Mouse (Mus musculus) brain, embryonic 14.5 days (tissue): Measurements from ENCODE around the gene Uxs1. TPM values are rescaled to one million over a fixed set of nuclear protein-coding genes. Genes with fewer than 3 reads are reported as not detected.

Experiments
- DNase-seq: peaks from one replicate; pipeline ENCODE4 v3.0.0-alpha.2; 2011; ENCODE audit warnings: low read depth
- CTCF ChIP-seq: fragments of 200-500 bp; IDR thresholded peaks from 2 replicates; pipeline ENCODE4 v1.5.1; 2012; ENCODE audit warnings: inconsistent platforms, mild to moderate bottlenecking, moderate library complexity, borderline replicate concordance; ENCODE audit not compliant: insufficient read depth, insufficient read length; ENCODE audit errors: extremely low read depth
- POLR2A ChIP-seq: fragments of 200-500 bp; IDR thresholded peaks from 2 replicates; pipeline ENCODE4 v1.6.1; 2012; ENCODE audit warnings: mild to moderate bottlenecking, inconsistent platforms, borderline replicate concordance; ENCODE audit not compliant: poor library complexity, insufficient read depth, insufficient read length, severe bottlenecking; ENCODE audit errors: extremely low read depth
- polyA plus RNA-seq: library from polyadenylated mRNA; depleted of rRNA; stranded (reverse); fragments of >200 nt; gene quantifications from 2 replicates; pipeline ENCODE4 v1.2.3, GENCODE M21; 2012

Gene Uxs1
- polyA plus RNA-seq, 1 experiment, result 21.3 TPM

DNA sequence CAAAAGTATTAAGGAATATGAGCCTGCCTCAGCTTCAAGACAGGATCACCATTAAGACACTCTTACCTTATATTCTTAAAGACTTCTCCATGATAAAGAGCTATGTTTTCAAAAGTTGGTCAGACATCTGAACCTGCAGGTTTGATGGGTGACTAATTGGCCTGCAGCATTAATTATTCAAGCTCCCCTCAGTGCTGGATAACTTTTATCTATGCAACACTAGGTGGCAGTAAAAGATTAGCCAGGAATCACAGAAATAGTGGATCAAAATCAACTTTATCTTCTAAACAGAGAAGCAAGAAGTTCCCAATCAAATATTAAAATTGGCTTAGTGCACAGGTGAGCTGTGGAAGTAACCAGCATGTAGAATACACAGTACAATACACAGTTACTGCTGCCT lies 67.5 kb downstream of the Uxs1 start:
- TF ChIP-seq POLR2A, result no peak
- peak; percentile 25; the same call in 1 of the 2 replicates for TF ChIP-seq CTCF
- peak; percentile 55 for DNase-seq

DNA sequence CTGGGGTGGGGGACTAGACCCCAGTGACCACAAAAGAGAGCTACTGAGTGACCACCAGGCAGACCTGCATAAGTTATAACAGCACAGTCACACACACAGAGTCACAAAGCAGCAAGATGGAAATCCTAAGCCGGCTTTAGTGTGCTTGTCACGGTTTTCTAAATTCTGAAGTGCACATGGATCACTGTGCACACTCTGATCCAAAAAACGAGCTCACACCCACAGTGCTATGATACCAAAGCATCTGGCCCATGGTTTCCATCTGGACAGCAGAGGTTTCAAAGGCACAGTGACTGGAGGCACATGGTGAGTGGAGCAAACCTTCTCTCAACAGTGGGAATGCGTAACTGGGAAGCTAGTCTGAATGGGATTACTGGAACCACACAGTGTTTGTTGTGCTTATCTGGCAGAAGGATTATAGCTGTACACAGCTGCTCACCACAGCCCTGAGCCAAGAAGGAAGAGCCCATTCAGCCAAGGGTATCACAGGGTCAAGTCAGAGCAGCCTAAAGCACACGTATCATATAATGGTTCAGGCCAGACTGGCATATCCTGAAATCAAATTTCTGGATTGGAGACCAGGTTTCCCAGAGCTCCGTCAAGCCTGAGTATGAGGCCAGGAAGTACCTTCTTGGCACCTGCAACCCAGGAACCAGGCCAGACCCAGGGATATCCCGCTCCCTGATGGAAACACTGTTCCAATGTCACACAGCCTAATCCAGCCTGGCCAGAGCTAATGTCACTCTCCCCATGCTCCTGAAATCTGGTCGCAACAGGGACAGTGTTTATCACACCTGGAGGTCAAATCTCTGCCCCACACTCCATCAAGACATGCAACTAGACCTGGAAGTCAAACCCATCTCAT lies 72.9 kb downstream of the Uxs1 start:
- DNase-seq, result peak; percentile 43
- no peak for TF ChIP-seq CTCF
- TF ChIP-seq POLR2A, result no peak

DNA sequence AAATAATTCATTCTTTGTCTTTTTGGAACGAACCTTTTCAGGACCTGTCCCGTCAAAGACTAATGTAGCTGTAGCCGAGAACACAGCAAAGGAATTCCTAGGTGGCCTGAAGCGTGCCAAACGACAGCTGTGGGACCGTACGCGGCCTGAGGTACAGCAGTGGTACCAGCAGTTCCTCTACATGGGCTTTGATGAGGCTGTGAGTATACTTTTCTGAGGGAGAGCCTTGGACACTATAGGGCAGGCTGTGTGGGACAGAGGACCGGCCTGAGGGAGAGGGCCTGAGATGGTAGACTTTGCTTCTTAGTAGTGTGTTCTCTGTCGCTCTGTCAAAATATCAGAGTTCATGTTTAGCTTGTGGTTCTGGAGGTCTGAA lies 89.1 kb downstream of the Uxs1 start:
- DNase-seq, result no peak
- no peak for TF ChIP-seq POLR2A
- no peak for TF ChIP-seq CTCF

DNA sequence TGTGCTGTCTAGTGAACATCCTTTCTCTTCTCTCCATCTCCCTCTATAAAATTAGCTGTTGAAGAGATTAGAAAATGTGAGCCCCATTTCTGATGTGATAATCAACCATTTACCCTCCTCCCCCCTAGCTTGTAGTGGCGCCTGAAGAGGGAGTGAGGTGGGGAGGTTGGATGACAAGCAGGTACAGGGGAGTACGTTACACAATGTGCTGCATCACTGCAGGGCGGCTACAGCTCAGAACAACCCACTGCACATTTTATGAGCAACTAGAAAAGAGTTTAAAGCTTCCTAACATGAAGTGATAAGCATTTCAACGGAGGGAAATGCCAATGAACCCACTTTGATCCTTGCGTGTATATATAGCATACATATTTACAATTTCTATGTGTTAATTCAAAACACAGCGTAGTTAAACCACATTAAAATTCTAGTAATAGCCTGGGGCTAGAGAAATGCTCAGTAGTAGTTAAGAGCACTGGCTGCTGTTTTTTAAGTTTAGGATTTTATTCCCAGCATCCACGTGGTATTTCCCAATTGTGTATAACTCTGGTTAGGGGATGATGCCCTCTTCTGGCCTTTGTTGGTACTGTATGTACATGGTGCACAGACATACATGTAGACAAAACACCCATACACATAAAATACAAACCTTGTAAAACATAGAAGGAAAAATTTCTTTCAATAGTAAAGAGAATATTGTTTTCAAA lies 89.6 kb downstream of the Uxs1 start:
- peak; percentile 80 for DNase-seq
- TF ChIP-seq CTCF (peak; percentile 50; the same call in 1 of the 2 replicates), POLR2A (no peak)

DNA sequence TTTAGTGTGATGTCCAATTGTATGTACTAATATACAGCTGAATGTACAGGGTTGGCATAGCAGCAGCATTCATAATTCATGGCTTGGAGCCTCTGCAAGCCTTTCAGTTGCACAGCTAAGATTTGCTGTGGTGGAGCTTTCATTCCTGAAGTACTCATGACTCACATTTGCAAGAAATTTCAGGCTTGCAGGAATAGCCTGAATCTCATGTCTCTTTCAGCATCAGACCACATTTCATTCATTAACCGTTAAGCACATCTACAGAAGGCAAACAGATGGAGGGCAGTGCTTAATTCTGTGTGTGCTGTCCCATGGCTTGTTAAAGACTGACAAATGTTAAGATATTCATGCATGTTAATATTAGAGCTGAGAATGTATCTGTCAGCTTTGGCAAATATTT lies 94.9 kb downstream of the Uxs1 start:
- DNase-seq, result peak; percentile 68
- TF ChIP-seq CTCF (no peak), POLR2A (no peak)

DNA sequence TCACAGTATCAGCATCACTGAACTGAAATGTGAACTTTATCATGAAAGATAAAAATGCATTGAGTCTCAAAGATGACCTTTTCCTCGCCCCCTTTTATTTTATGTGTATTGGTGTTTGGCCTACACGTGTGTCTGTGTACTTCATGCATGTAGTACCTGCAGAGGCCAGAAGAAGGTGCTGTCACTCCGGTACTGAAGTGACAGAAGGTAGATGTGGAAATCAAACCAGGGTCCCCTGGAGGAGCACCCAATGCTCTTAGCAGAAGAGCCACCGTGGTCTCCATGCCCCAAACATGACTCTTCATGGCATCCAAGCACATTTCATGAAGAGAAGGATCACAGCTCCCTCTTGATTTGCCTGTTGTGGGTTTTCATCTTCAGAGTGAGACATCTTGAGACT lies 95.5 kb downstream of the Uxs1 start:
- TF ChIP-seq CTCF, result peak; percentile 20; the same call in 1 of the 2 replicates
- no peak for TF ChIP-seq POLR2A
- no peak for DNase-seq

DNA sequence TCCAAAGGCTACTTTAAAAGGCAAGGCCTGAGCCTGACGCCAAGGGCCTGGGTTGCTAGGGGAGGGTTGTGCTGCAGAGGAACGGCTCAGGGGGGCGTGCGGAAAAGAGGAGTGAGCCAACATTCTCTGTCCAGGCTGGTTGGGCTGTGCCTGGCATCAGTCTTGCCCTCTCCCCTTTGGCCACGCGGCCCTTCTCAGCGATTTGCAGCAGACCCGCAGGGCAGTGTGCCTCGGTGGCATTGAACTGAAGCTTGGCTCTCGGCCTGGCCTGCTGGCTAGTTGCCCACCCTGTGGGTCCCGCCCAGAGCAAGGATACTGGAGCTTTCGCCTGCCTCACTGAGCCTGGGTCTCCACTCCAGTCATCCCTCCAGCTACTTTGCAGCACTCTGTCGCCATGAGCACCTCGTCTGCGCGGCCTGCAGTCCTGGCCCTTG lies 97.1 kb downstream of the Uxs1 start, which contains the start of gene 1500015O10Rik:
TSS of gene 1500015O10Rik (plus strand) at position 112 of the 434 bp plus-strand sequence.
- DNase-seq, result peak; percentile 91
- TF ChIP-seq POLR2A (no peak), CTCF (no peak)

DNA sequence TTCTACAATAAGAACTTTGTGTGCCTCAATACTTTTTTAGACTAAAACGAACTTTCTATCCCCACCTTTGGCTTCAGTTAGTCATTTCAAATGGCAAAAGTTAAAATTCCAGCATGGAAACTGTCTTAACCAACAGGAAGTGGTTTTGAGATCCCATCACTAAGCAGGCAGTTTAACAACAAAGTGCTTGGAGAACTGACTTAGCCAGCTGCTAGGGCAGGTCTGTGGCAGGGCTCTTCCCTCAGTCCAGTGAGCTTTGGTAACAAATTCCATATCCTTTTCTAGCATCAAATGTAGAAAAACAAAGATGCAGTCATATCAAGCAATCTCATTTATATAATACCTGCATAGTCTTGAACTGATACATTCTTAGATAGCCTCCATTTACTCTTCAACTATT lies 105.1 kb downstream of the Uxs1 start:
- TF ChIP-seq POLR2A (no peak), CTCF (no peak)
- no peak for DNase-seq

DNA sequence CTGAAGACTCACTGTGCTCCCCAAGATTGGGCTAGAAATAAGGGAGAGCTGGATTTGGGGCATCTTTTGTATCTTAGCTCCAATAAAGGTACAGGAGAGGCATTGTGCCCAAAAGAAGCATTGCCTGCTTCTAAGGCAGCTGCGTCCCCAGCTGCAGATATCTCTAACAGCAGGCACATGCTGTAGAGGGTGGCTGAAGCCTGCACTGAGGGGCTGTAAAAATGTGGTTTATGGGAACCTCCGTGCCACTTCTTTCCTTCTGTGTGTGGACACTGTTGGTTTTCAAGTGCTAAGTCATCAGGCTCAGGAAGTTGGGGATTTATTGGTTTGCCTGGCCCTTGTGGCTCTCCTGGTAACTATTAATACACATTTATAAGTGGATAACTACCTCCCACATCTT lies 108.8 kb downstream of the Uxs1 start:
- DNase-seq, result no peak
- TF ChIP-seq CTCF (no peak), POLR2A (no peak)

DNA sequence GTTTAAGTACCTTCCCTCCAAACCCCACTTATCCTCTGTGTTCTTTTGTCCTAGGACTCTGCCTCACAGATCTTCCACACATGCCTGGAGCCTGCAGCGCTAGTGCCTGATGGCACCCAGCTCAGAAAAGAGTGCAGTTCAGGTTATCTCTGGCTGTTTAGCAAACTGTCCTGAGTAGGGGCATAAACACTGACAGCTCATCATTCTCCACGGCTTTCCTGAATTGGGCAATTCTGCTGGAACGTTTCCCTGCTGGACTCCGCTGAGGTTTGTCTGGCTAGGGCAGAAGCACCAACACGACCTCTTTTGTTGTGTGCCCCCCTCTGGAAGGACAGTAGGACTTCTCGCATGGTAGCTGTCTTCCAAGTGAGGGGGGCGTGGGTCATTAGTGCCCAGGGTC lies 109.6 kb downstream of the Uxs1 start:
- no peak for TF ChIP-seq POLR2A
- no peak for TF ChIP-seq CTCF
- DNase-seq, result no peak

DNA sequence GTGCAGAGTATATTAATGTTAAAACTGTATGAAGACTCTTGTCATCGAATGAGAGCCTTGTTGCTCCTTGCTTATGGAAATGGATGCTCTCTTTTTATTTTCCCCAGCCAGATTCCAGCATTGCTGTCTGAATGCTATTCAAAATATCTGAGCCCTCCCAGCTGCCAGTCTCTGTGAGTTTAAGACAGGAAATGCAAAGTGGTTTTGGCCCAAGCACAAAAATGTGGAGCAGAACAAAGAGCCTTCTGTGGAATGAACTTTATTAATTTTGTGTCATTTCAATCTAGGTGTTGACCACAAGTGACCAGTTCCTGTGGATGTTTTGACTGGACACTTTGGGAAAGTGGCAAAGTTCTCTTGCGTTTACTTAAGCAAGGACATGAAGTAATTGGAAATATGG lies 112.8 kb downstream of the Uxs1 start:
- DNase-seq, result peak; percentile 30
- no peak for TF ChIP-seq CTCF
- TF ChIP-seq POLR2A, result no peak
